9 mouse cellular contexts compared by ENCODE assay signal in the genomic region with DNA sequence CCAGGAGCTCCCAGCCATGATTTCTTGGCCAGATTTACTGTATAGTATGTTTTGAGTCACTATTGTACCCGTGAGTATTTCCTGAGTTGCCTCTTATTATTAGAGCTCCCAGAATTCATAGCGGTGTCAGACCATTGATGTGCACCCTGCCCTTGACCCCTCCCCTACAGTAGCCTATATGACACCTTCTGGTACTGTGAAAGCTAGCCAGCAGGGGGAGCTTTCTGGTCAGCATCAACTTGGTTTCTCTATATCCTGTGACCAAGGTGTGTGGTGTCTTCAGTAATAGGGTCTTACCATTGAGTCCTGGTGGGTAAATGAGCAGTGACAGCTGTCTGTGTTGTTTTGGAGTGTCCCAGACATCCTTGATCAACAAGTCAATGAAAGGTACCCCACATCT. TPM values are rescaled to one million over a fixed set of nuclear protein-coding genes. Genes with fewer than 3 reads are reported as not detected.
A peak's percentile ranks its signal among the peaks of the same experiment; 100 is the strongest.
DNase-seq lines count a peak whose midpoint lies in the region; ATAC-seq and TF ChIP-seq lines count a peak whose summit lies in the region.
"Had no signal": no experiment of that assay in that cellular context is flagged by ENCODE, and none has a peak within 500 bp of the region (broad histone marks: within the 10 kb centered on the region; RNA-seq: fewer than 3 reads in every experiment).

No protein-coding gene starts in this region.

- WGBS in hindbrain, postnatal 0 days, result 23% methylated on average over 2 of the region's 2 CpGs

- no peak overlapping the region for H3K4me3 ChIP-seq in hindbrain, postnatal 0 days (ENCODE audit: low read length)

- no peaks in the 10 kb centered on the region for H3K9me3 ChIP-seq in hindbrain, postnatal 0 days (ENCODE audit: low read length)

- H3K27ac ChIP-seq in hindbrain, postnatal 0 days, result no peak overlapping the region

- peak; percentile 67; the same call in 1 of the 2 replicates for ATAC-seq in hindbrain, postnatal 0 days

- no peaks in the 10 kb centered on the region for H3K36me3 ChIP-seq in hindbrain, postnatal 0 days (ENCODE audit: insufficient read depth, low read length)

- H3K4me1 ChIP-seq in hindbrain, postnatal 0 days (ENCODE audit: insufficient read depth, low read length), result 0 out of 2 replicates have a peak, but pooled peaks cover 4% of the 10 kb centered on the region

- TF ChIP-seq CTCF in hindbrain, postnatal 0 days (IDR thresholded peaks at IDR 0.05; ENCODE audit: low read depth), result peak; percentile 74

- DNase-seq in heart, adult 8-10 months (ENCODE audit: low spot score), result peak; percentile 28
- no peak for DNase-seq in heart, postnatal 25 days (ENCODE audit: low spot score)
- peak; percentile 50 for DNase-seq in 3T3-L1 (ENCODE audit: low read depth, low spot score)
- DNase-seq in NIH3T3 (ENCODE audit: low read depth), result peak; percentile 56
- DNase-seq in cerebellum, postnatal 36 days, result peak; percentile 55 to 57
- DNase-seq in hindbrain, postnatal 0 days (ENCODE audit: low spot score), result peak; percentile 68
- DNase-seq in lung, postnatal 14 days, result peak; percentile 63
- peak; percentile 68 for DNase-seq in thymus, postnatal 4 days

- intact Hi-C loops in heart, postnatal 25 days (cut with DNase I), result loop anchor here (1.0 to 5.0 kb wide), 3 partner anchors 151 to 342 kb away; no protein-coding TSS in a partner anchor

- no peak overlapping the region for H3K4me2 ChIP-seq in hindbrain, postnatal 0 days (ENCODE audit: low read depth, low read length)

- no peak overlapping the region for H3K9ac ChIP-seq in hindbrain, postnatal 0 days (replicated peaks; ENCODE audit: low read length)

- no peaks in the 10 kb centered on the region for H3K27me3 ChIP-seq in hindbrain, postnatal 0 days (ENCODE audit: insufficient read depth, low read length)

RNA-seq across cellular contexts. Expression of a gene that starts 18.4 kb away (rescaled TPM):
- not detected for total RNA-seq in heart, adult 8-10 months (2022)
- not detected for total RNA-seq in heart, postnatal 25 days (2021)
- total RNA-seq in hindbrain, postnatal 0 days (2014; rRNA removed), result not detected in 2 replicates
- not detected in 2 replicates for polyA plus RNA-seq in hindbrain, postnatal 0 days (2015; fragmentation: Nextera tagmentation; extraction: Ambion mirVana)
- total RNA-seq: layer of hippocampus, adult 8-10 months had no signal
